Mouse (Mus musculus) brain, embryonic 18.5 days (tissue): Measurements from ENCODE around the gene Gramd1b.
"Not testable (repeated sequence)": the region's sequence is repeated elsewhere in the genome, so short reads cannot be mapped to it uniquely, and the experiment has no call there.

Experiments used
- DNase-seq: peaks from one replicate; pipeline ENCODE4 v3.0.0-alpha.2; 2012; ENCODE audit warnings: low read depth, low spot score

The Gramd1b gene

DNA sequence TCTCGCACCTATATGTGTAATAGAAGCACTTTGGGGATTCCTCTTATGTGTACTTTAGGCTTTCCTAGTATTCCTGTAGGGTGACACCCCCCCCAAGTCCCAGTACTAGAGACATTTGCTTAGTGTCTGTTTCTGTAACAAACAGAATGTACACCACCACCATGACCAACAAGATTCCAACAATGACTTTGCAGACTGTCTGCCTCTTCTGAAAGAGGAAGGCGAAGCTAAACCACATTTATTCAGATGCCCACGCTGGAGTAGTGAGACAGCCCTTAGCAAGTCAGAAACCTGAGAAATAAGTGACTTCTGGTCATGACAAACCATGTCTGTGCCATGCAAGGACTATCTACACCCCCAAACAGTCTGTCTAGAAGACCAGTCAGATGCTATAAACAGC is 11.9 kb downstream of the Gramd1b start:
- no peak for DNase-seq

DNA sequence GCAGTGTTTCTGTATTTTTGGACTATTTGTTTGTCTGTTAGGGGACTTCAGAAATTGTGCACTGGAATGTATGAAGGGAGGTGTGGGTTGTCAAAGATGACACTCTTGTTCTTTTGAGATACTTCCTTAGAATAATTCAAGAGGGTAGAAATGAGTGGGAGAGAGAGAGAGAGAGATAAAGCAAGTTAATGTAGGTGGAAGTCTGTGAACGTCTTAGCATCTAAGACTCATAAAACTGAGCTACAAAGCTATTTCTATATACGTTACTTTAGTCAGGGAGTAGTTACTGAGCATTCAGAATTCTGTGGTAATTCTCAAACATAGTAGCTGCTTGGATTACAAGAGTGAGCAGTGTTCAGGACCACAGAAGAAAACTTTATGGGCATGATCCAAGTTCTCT is 19.2 kb downstream of the Gramd1b start:
- DNase-seq = no peak

DNA sequence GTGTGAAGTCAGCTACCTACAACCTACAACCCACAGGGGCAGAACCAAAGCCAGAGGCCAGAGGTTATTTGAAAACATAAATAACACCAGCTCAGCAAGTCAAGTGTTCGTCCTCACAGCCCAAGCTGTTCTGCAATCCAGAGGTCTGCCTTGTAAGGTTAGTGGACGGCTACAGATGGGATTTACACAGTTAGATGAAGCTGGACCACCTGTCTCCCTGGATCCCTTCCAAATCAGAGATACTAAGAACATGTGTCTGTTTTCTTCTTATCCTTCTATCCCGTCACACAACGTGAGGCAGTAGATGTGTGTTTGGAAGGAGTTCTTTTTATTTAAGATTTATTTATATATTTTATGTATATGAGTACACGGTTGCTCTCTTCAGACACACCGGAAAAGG is 21.7 kb downstream of the Gramd1b start:
- no peak for DNase-seq

DNA sequence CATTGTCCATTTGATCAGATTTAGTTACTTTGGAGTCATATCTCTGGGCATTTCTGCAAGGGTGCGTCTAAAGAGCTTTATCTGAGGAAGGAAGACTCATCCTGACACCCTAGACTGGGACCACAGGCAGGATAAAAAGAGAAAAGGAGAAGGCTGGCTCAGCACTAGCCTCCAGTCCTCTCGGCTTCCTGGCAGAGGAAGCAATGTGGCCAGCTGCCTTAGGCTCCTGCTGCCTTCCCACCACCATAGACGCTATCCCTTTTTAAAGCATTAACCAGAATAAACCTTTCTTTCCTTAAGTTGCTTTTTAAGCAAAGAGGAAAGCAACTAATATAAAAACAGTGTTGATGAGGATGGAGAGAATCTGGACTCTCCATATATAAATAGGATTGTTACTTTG is 24.6 kb downstream of the Gramd1b start:
- no peak for DNase-seq

DNA sequence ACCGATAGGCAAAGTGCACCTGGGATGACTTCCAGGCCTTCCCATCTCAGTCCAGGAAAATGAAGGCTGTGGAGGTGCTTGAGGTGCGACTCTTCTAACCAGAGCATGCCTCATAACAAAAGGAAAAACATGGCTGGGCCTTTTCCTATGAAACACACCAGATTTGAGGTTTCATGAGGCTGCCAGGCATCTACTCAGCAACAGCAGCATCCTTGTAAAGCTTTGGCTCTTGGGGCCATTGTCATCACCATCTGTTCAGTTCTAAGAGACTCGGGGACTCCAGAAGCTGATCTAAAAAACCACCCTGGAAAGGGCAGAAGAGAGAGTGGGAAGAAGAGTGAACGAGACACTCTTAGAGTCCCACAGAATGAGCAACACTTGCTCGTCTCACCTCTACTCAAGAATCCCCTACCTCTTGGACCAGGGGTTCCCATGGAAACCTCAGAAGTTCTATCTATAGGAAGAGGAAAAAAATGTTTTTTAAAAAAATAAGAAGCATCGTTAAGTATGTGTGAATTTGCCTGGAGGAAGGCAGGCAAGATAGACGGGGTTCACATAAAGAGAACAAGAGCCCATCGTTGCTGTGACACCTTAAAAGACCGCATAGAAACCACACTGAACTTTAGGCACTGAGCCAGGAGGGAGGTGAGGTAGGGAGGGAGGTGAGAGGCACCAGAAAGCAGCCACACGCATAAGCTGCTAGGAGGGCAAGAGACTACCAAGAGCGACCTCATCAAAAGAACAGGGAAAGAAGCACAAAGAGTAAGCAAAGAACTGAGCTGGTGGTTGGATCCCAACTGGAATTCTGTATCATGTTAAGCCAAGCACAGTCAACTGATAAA is 25.5 kb downstream of the Gramd1b start:
- no peak for DNase-seq

DNA sequence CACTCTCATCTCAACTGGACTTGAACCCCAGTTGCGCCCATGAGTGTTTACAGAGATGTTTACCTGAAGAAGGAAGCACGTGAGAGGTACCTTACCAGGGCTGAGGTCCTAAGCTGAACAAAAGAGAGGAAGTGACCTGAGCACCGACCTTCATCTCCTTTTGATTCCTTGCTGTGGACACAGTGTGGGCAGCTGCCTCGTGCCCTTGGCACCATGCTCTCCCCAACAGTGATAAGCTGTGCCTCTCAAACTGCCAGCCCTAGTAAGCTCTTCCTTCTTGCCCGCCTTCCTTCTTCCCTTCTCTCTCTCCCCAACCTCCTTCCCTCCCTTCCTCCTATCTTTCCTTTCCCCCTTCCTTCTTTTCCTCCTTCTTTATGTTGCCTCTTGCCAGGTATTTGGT is 26.3 kb downstream of the Gramd1b start:
- DNase-seq = no peak

DNA sequence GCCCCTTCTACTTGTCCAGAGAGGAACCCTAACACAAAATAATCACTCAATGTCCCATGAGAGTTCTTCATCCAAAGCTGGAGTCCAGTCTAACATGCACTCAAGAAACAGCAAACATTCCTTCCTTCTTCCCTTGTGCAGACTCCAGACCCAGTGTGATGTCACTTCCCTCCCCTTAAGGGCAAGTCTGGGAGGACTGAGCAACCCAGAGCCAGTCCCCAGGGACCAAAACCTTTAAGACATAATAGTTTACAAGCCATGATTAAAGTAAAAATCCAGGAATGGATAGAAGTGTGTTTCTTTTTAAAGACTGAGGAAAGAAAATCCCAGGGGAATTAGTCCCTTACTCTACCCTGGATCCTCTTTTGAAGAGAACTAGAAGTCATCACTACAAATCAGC is 30.5 kb downstream of the Gramd1b start:
- no peak for DNase-seq

DNA sequence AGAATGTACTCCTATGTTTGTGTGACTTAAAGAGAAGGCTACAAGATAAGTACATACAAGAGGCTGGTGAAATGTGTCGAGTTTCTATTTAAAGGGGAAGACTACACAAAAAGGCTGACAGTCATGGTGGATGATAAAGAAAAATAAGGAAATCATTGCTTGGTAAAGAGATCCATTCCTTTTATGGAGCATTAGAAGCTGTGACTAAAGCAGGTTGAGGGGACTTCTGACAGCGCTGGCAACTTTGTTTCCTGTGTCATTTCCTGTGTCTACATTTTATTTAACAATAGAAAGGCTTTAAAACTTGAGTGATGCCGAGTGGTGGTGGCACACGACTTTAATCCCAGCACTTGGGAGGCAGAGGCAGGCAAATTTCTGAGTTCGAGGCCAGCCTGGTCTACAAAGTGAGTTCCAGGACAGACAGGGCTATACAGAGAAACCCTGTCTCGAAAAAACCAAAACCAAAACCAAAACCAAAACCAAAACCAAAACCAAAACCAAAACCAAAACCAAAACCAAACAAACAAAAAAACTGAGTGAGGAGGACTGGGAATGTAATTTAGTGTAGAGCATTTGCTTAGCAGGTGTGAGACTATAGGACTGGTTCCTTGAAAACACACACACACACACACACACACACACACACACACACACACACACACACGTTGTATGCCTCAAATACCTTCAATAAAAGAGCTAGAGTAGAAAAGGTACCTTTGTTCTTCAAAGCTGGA is 48.7 kb downstream of the Gramd1b start:
- not testable (repeated sequence) for DNase-seq

DNA sequence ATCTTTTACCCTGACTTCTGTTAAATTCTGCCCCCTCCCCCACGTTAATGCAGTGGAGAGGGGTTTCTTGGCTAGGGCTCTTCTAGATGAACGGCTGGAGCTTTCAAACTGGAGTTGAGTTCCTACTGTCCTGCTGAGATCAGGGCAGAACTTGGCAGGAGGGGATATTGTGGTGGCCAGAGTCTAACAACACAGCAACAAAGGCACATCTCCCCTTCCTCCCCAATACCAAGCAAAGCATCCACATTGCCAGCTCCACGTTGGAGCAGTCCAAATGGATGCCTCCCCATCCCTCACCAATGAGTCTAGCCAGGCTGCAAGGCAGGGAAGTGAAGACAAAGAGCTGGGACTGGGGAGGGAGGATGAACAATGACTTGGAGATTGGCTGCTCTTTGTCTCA is 49.9 kb downstream of the Gramd1b start:
- DNase-seq = no peak

DNA sequence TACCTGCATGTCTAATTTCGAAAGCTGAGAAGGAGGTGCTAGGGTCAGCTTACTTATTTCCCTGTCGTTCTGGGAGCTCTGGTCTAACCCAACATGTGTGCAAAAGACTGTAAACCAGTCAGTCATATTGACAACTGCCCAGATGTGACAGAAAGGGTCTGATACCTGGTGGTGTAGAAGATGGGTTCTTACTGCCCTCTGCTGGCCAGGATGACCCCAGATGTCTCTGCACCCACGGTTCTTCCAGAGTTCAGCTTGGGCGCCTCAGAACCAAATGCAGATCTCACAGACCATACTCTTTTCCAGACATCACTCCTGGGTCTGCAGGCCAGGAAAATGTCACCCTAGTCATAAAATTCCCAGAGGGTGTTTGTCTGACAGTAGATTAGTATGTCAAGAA is 51.9 kb downstream of the Gramd1b start:
- DNase-seq = no peak

DNA sequence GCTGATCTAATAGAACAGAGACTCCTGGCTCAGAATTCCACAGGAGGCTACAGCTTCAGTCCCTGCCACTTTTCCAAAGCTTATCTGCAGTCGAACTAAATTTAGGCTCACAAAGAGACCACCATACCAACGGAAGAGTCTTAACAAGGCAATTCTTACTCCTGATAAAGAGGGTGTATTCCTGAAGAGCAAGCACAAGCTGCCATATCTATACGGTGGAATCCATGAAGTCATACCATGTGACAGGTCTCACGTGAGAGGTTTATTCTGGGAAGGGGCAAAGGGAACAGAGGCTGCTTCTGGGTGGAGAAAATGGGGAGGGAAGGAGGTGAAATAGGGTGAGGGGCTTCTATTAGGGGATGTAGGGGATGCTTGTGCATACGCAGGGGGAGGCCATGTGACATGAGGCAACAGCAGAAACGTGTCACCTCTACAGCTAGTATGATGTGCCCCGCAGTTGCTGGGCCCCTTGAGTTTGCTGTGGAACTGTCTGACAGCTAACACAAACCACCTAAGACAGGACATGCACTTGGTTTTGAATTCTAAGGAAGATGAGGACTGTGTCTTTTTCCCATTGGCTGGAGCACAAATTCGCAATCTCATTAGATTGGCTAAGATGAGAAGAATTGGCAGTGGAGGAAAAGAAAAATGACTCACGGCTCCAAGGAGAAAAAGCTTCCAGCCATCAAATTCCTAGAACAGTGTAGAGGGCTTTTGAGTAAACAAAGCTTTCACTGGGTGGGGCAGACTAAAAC is 52.9 kb downstream of the Gramd1b start:
- no peak for DNase-seq

DNA sequence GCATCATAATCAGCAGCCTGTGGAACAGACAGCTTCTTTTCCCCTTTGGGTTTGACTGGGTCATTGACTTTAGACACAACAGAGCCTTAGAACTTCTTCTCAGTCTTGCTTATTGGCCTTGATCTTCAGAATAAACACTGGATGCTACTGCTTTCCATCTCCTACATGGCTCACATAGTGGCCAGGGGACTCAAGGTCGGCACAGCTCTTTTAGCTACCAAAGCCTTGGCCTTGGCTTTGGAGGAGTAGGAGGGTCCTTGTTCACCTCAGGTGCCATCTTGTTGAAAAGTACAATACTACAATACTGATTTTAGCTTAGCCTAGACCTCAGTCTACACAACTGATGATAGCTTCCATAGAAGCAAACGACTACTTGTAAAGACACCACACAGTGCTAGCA is 53.6 kb downstream of the Gramd1b start:
- DNase-seq = no peak

DNA sequence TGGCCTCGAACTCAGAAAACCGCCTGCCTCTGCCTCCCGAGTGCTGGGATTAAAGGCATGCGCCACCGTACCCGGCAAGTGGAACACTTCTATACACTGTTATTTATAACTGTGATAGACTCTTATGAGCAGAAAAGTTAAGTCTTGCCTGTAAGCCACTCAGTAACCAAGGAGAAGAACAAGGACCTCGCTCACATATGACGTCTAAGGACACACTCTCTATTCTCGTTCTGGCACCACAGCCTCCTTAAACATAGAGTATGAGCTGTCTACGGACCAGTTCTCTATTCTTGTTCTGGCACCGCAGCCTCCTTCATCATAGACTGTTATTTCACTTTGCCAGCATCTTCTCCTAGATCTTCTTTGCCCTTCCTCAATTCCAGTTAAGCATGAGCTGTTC is 55.1 kb downstream of the Gramd1b start:
- DNase-seq = no peak

DNA sequence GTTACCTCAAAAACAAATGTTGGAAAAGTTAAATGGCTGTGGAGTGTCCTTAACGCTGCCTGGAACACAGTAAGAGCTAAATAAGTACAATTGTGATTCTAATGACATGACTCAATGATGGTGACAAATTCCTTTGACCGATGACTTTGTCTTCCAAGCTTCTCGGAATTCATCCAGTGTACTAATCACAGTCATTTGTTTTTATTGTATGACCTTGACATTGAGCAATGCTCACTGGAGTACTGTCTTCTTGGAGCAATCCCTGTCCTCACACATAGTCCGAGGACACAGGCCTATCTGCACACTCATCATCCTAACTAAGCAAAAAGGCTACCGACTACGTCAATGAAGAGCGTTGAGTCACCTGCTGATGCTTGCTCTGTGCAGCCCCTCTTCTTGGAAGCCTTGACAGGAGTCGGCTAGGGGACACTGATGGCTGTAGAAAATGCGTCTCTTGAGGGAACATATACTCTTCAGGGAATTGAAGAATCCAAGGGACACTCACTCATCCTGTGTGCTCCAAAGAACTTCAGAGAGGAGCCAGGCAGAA is 58.1 kb downstream of the Gramd1b start:
- no peak for DNase-seq

DNA sequence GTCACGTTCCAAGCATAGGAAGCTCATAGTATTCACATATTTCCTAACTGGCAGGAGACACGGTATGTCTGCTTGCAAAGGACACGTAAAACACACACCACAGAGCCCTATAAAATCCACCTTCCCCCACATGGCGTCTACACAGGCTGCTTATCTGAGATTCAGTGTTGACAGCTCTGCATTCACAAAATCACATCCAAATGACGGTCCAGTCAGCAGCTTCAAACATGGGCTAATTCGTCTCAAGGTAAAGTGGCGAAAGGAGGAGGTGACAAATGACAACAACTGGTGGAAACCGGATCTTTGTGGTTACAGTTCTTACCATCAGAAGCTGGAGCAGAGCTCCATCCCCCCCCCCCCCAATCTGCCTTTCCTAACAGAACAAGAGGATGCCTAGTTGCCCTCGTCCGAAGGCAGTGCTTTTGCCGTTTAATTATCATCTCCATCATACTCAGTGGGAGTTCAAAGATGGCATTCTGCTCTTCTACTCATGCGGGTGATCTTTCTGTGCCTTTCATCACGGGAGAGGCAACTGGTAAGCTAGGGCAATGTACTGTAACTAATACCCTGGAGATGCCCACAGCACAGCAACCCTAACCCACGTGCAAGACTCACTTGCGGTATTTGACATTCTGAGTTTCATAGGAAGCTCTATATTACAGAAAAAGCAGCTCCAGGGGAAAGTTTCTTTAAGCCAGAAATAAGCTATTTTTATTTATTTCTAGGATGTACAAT is 61.6 kb downstream of the Gramd1b start:
- no peak for DNase-seq

DNA sequence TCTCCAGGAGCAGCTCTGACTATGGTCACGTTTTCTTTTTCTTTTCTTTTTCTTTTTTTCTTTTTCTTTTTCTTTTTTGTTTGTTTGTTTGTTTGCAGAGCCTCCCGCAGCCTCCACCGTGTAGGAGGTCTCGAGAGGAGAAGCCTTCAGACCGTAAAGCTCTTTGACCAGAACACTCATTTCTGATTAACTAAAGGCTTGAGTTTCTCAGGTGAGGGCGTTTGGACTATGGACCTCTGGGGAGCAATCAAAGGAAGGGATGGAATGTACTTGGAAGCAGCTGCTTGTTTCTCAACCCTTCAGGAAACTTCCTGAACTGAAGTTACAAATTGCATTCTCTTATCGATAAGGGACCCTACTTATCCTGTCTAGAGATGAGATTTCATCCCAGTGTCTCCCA is 64.4 kb downstream of the Gramd1b start:
- DNase-seq = no peak

DNA sequence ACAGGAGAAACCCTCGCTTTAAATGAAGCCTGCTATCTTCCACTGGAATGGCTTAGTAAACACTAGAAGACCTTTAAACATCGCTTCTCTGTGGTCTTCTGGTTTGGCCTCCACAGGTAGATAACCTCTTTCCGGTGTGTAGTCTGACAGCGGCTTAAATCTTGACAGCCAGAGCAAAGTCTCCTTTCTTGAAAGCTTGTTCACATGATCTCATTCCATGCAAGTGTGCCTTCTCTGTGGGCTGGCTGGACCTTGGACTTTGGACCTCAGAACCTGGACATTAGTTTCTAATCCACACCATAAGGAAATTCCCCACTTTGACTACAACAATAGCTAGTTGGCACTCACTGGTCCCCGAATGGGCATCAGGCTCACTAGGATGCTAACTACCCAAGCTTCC is 65.6 kb downstream of the Gramd1b start:
- DNase-seq = no peak

DNA sequence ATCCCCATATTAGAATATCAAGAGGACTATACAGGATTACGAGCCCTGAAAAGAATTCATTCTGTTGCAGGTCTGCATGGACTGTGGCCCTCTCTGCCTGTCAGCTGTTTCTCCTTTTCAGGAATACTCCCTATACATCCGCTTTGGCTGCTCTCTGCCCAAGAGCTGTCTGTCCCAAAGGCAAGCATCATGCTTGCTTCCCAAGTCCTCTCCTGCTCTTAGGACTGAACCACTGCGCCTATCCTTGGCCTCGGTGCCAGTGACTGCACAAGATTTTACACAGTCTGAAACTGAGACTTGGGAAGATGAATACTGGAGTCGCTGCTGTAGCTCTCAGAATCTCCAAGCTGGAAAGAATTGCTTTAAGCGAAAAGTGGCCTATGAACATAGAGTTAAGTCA is 68.8 kb downstream of the Gramd1b start:
- DNase-seq = no peak

DNA sequence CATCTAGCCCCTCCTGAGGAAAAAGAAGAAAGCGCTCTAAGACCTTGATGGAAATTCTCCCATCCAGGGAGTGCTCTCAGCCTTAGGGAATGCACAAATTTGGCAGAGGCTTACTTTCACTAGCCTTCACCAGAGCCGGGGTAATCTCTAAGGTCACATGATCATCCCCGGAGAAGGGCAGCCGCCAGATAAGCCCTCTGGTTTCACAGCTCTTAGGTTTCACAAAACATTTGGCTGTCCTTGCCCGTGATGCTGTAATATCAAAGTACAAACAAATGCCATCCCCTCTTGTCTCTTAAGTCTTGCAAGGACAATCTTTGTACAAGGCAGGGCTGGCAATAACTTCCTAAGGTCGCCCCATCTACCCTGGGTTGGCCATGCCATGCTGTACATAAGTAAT is 70.4 kb downstream of the Gramd1b start:
- DNase-seq = no peak

DNA sequence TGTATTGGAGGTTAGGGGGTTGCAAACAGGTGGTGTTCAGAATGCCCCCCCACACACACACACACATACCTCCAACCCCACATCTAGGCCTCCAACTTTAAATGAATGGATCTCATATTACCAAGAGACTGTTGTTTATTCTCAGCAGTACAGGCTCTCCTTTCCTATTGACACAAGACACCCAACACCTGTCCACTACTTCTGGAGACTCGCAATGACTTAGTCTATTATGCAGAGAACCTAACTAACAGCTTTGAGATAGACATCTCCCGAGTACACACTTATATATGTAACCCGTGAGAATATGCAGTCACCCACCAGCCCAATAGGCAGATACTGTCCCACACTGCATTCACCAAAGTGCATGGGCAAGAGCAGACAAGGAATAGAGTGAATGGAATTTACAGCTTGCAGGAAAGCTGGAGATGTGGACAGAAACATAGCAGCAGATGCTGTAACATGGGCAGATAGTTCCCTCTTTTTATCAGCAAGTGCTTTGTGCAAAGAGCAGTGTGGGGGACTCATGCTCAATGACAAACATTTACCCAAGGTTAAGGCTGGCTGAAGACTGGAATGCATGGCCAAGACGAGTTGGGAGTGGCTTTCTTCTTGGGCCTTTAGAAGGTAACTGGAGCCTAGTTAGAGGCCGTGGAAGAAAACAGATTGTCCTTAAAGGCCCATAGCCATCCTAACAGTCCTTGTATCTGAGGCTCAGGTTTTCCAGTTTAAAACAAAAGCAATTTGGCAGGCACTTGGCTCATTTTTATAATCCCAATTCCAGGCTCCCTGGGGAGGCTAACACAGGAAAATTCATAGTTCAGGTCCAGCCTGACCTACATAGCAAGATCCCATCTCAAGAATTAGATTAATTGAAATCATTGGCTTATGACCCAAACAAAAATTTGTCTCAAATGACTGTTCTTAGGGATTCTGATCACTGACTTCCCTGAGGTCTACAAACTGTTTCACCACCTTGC is 71.6 kb downstream of the Gramd1b start:
- DNase-seq = no peak
